Mouse (Mus musculus) limb, embryonic 14.5 days (tissue): ENCODE data around the gene Vwc2. TPM values are rescaled to one million over a fixed set of nuclear protein-coding genes. Genes with fewer than 3 reads are reported as not detected.
A peak's percentile ranks its signal among the peaks of the same experiment; 100 is the strongest.

Experiments
- ATAC-seq: fragments of 200-750 bp; cut with Nextera tagmentation; 2 replicates; pipeline ENCODE4 v1.8.0; 2017; ENCODE audit warnings: low read depth, moderate number of reproducible peaks, moderate TSS enrichment; ENCODE audit not compliant: low FRiP score
- DNase-seq: peaks from one replicate; pipeline ENCODE4 v3.0.0-alpha.2; 2015; ENCODE audit warnings: low spot score
- H3K27ac ChIP-seq: fragments of 300-500 bp; sonication (generic); replicated peaks from 2 replicates; pipeline ENCODE4 v1.5.1; 2014; ENCODE audit warnings: low read depth, mild to moderate bottlenecking, low read length, moderate library complexity, mixed read lengths
- H3K27me3 ChIP-seq: fragments of 300-500 bp; sonication (generic); 2 replicates; pipeline ENCODE4 v1.6.1; 2014; ENCODE audit warnings: low read length, mixed read lengths; ENCODE audit not compliant: control insufficient read depth, insufficient read depth
- H3K36me3 ChIP-seq: fragments of 300-500 bp; sonication (generic); 2 replicates; pipeline ENCODE4 v1.6.1; 2014; ENCODE audit warnings: mild to moderate bottlenecking, low read length, moderate library complexity, mixed read lengths; ENCODE audit not compliant: control insufficient read depth, insufficient read depth
- H3K4me1 ChIP-seq: fragments of 300-500 bp; sonication (generic); 2 replicates; pipeline ENCODE4 v1.6.1; 2014; ENCODE audit warnings: antibody characterized with exemption, low read length, mixed read lengths; ENCODE audit not compliant: control insufficient read depth, insufficient read depth
- H3K4me2 ChIP-seq: fragments of 300-500 bp; sonication (generic); replicated peaks from 2 replicates; pipeline ENCODE4 v1.6.1; 2014; ENCODE audit warnings: low read depth, mild to moderate bottlenecking, low read length, moderate library complexity; ENCODE audit not compliant: severe bottlenecking
- H3K4me3 ChIP-seq: fragments of 300-500 bp; sonication (generic); replicated peaks from 2 replicates; pipeline ENCODE4 v1.5.1; 2014; ENCODE audit warnings: low read length
- H3K9ac ChIP-seq: fragments of 300-500 bp; sonication (generic); 2 replicates; pipeline ENCODE4 v1.6.1; 2014; ENCODE audit warnings: mild to moderate bottlenecking, low read depth, low read length, moderate library complexity; ENCODE audit not compliant: severe bottlenecking
- H3K9me3 ChIP-seq: fragments of 300-500 bp; sonication (generic); 2 replicates; pipeline ENCODE4 v1.6.1; 2016; ENCODE audit warnings: low read length; ENCODE audit not compliant: control insufficient read depth
- POLR2A ChIP-seq: fragments of 200-500 bp; IDR thresholded peaks from 2 replicates; pipeline ENCODE4 v1.8.0; 2012; ENCODE audit warnings: inconsistent platforms, mild to moderate bottlenecking, moderate library complexity, borderline replicate concordance; ENCODE audit not compliant: insufficient read depth, insufficient read length; ENCODE audit errors: extremely low read depth
- WGBS: fragments of 180-500 bp; shearing (Covaris S2); extraction: QIAGEN DNeasy Blood & Tissue Kit; methylation state at CpG from one replicate; pipeline ENCODE4 v1.1.7; 2014; 5-methylcytosine and 5-hydroxymethylcytosine counted together
- polyA plus RNA-seq, 2 experiments: library from polyadenylated mRNA; depleted of rRNA in 1 of 2; stranded (reverse) in 1 of 2; unstranded in 1 of 2; fragments of >200 nt; fragmentation: Nextera tagmentation in 1 of 2; extraction: Ambion mirVana in 1 of 2; gene quantifications; 2 replicates each; pipeline versions ENCODE4 v1.2.1 to v1.2.3; 2012 to 2014

The Vwc2 gene
- 7.2 and 7.6 TPM in 2 replicates for polyA plus RNA-seq (2012; rRNA removed)
- polyA plus RNA-seq (2014; fragmentation: Nextera tagmentation; extraction: Ambion mirVana) = 4.5 and 6.0 TPM in 2 replicates

GRCm38 (mm10) chr11:11113576-11114233 lies at the start of gene Vwc2:
Vwc2 (plus strand) TSS chr11:11114223.
- Histone ChIP-seq H3K9ac (peak within 1 kb of the TSS; percentile 9; the same call in 1 of the 2 replicates), H3K27ac (no peak within 1 kb of the TSS), H3K4me2 (peak within 1 kb of the TSS; percentile 89), H3K36me3 (no peaks in the 10 kb centered on the region), H3K4me1 (peaks cover 8% of the 10 kb centered on the region), H3K9me3 (no peaks in the 10 kb centered on the region), H3K4me3 (peak within 1 kb of the TSS; percentile 48), H3K27me3 (peaks cover 49% of the 10 kb centered on the region)
- ATAC-seq (peak; percentile 54), DNase-seq (no peak)
- no peak for TF ChIP-seq POLR2A
- under 1% methylated on average over 24 of the region's 28 CpGs for WGBS

- DNase-seq (no peak), ATAC-seq (no peak)
- Histone ChIP-seq H3K4me2 (no peak overlapping the region), H3K4me3 (no peak overlapping the region), H3K9me3 (no peaks in the 10 kb centered on the region), H3K27me3 (no peaks in the 10 kb centered on the region), H3K4me1 (no peaks in the 10 kb centered on the region), H3K9ac (no peak overlapping the region), H3K36me3 (no peaks in the 10 kb centered on the region), H3K27ac (no peak overlapping the region)
- TF ChIP-seq POLR2A = no peak
- 95% methylated on average over 1 of the region's 1 CpGs for WGBS
These were observed 25.8 kb upstream of the Vwc2 start for GRCm38 (mm10) chr11:11088162-11088756.

- ATAC-seq (no peak), DNase-seq (no peak)
- WGBS = 59% methylated on average over 1 of the region's 1 CpGs
- Histone ChIP-seq H3K27ac (no peak overlapping the region), H3K36me3 (no peaks in the 10 kb centered on the region), H3K9me3 (no peaks in the 10 kb centered on the region), H3K4me1 (no peaks in the 10 kb centered on the region), H3K9ac (no peak overlapping the region), H3K4me3 (no peak overlapping the region), H3K4me2 (no peak overlapping the region), H3K27me3 (no peaks in the 10 kb centered on the region)
- TF ChIP-seq POLR2A = no peak
These were observed 16.4 kb upstream of the Vwc2 start for GRCm38 (mm10) chr11:11097606-11098005.

GRCm38 (mm10) chr11:11098282-11098681 lies 15.7 kb upstream of the Vwc2 start:
- no peak overlapping the region for H3K9ac ChIP-seq
- no peaks in the 10 kb centered on the region for H3K27me3 ChIP-seq
- no peaks in the 10 kb centered on the region for H3K9me3 ChIP-seq
- H3K27ac ChIP-seq = no peak overlapping the region
- H3K36me3 ChIP-seq = no peaks in the 10 kb centered on the region
- no peak overlapping the region for H3K4me3 ChIP-seq
- no peak for TF ChIP-seq POLR2A
- ATAC-seq (no peak), DNase-seq (no peak)
- H3K4me1 ChIP-seq = no peaks in the 10 kb centered on the region
- WGBS = 81% methylated on average over 4 of the region's 4 CpGs
- no peak overlapping the region for H3K4me2 ChIP-seq

GRCm38 (mm10) chr11:11099011-11099410 lies 15.0 kb upstream of the Vwc2 start:
- 81% methylated on average over 5 of the region's 5 CpGs for WGBS
- TF ChIP-seq POLR2A = no peak
- Histone ChIP-seq H3K36me3 (no peaks in the 10 kb centered on the region), H3K4me1 (no peaks in the 10 kb centered on the region), H3K9ac (no peak overlapping the region), H3K27me3 (no peaks in the 10 kb centered on the region), H3K27ac (no peak overlapping the region), H3K4me3 (no peak overlapping the region), H3K4me2 (no peak overlapping the region), H3K9me3 (no peaks in the 10 kb centered on the region)
- ATAC-seq (no peak), DNase-seq (no peak)
